ENCODE assay signal across 14 mouse cellular contexts in genomic region chr3:28502697-28503096, GRCm38 (mm10).
DNase-seq lines count a peak whose midpoint lies in the region.
"Had no signal": no experiment of that assay in that cellular context is flagged by ENCODE, and none has a peak within 500 bp of the region (broad histone marks: within the 10 kb centered on the region; RNA-seq: fewer than 3 reads in every experiment).

No protein-coding gene starts in this region.

- peak; percentile 26 for DNase-seq in adrenal gland, adult 2 months
- DNase-seq in adrenal gland, postnatal 14 days = no peak
- peak; percentile 9 for DNase-seq in adrenal gland, postnatal 10 days
- DNase-seq in adrenal gland, postnatal 4 days (ENCODE audit: low spot score in 2 of 2) = no peak
- no peak for DNase-seq in thymus, adult 18-20 months
- DNase-seq: B cell, adult 2 months; cerebellum, adult 11 months; cerebellum, adult 18-20 months; cerebellum, adult 8-10 months; cerebellum, adult 9-11 months; cerebellum, postnatal 14 days; cerebellum, postnatal 36 days; embryo, embryonic 11 days; forebrain, postnatal 0 days had no signal

Comparison
In these comparisons a context has a peak if more than half of its experiments do, and no peak if none do; other contexts are left out.
1. DNase-seq: peak in adrenal gland, adult 2 months (single experiment) and adrenal gland, postnatal 10 days (single experiment); none in adrenal gland, postnatal 14 days (single experiment), adrenal gland, postnatal 4 days (0 of 2) and thymus, adult 18-20 months (0 of 2).